Mouse (Mus musculus): ENCODE measurements around the gene Zfp202. TPM values are rescaled to one million over a fixed set of nuclear protein-coding genes. Genes with fewer than 3 reads are reported as not detected.
A peak's percentile ranks its signal among the peaks of the same experiment; 100 is the strongest.
"Not testable (repeated sequence)": the region's sequence is repeated elsewhere in the genome, so short reads cannot be mapped to it uniquely, and the experiment has no call there.

Gene Zfp202
- total RNA-seq (2014; rRNA removed) = 9.3 and 9.8 TPM in 2 replicates
- 3.7 and 6.6 TPM in 2 replicates for polyA plus RNA-seq (2015; fragmentation: Nextera tagmentation; extraction: Ambion mirVana)

GRCm38 (mm10) chr9:40192098-40193038 lies at the start of gene Zfp202:
Zfp202 (plus strand) TSS chr9:40192316.
- peaks cover 17% of the 10 kb centered on the region; the same call in 1 of the 2 replicates for H3K4me1 ChIP-seq (ENCODE audit: insufficient read depth)
- H3K4me2 ChIP-seq (ENCODE audit: low read depth) = peak within 1 kb of the TSS; percentile 91
- H3K27ac ChIP-seq (ENCODE audit: low read depth, low read length) = peak within 1 kb of the TSS; percentile 71
- H3K9me3 ChIP-seq (ENCODE audit: low read length) = no peaks in the 10 kb centered on the region
- no peaks in the 10 kb centered on the region for H3K36me3 ChIP-seq (ENCODE audit: insufficient read depth)
- ATAC-seq (peak; percentile 99), DNase-seq (peak; percentile 91)
- H3K4me3 ChIP-seq (ENCODE audit: low read depth, low read length) = peak within 1 kb of the TSS; percentile 85
- peak within 1 kb of the TSS; percentile 77 for H3K9ac ChIP-seq
- WGBS = under 1% methylated on average over 61 of the region's 63 CpGs
- no peaks in the 10 kb centered on the region for H3K27me3 ChIP-seq (ENCODE audit: insufficient read depth, low read length)
- peak; percentile 56 for TF ChIP-seq CTCF (IDR thresholded peaks at IDR 0.05; ENCODE audit: low read depth)

GRCm38 (mm10) chr9:40155118-40155644 lies 36.9 kb upstream of the Zfp202 start:
- Histone ChIP-seq H3K9me3 (ENCODE audit: low read length) (no peaks in the 10 kb centered on the region), H3K9ac (no peak overlapping the region), H3K4me1 (ENCODE audit: insufficient read depth) (no peaks in the 10 kb centered on the region), H3K27me3 (ENCODE audit: insufficient read depth, low read length) (no peaks in the 10 kb centered on the region), H3K27ac (ENCODE audit: low read depth, low read length) (no peak overlapping the region), H3K4me2 (ENCODE audit: low read depth) (no peak overlapping the region), H3K4me3 (ENCODE audit: low read depth, low read length) (no peak overlapping the region), H3K36me3 (ENCODE audit: insufficient read depth) (no peaks in the 10 kb centered on the region)
- 67% methylated on average over 4 of the region's 4 CpGs for WGBS
- ATAC-seq (no peak), DNase-seq (no peak)
- TF ChIP-seq CTCF (IDR thresholded peaks at IDR 0.05; ENCODE audit: low read depth) = no peak

GRCm38 (mm10) chr9:40166446-40166845 lies 25.7 kb upstream of the Zfp202 start:
- DNase-seq = peak; percentile 8
- Histone ChIP-seq H3K36me3 (ENCODE audit: insufficient read depth) (no peaks in the 10 kb centered on the region), H3K4me1 (ENCODE audit: insufficient read depth) (no peaks in the 10 kb centered on the region), H3K27me3 (ENCODE audit: insufficient read depth, low read length) (no peaks in the 10 kb centered on the region), H3K9me3 (ENCODE audit: low read length) (no peaks in the 10 kb centered on the region), H3K9ac (no peak overlapping the region), H3K4me2 (ENCODE audit: low read depth) (no peak overlapping the region), H3K4me3 (ENCODE audit: low read depth, low read length) (no peak overlapping the region), H3K27ac (ENCODE audit: low read depth, low read length) (no peak overlapping the region)
- WGBS = 96% methylated on average over 1 of the region's 1 CpGs
- no peak for ATAC-seq
- TF ChIP-seq CTCF (IDR thresholded peaks at IDR 0.05; ENCODE audit: low read depth) = no peak

- Histone ChIP-seq H3K4me3 (ENCODE audit: low read depth, low read length) (no peak overlapping the region), H3K4me2 (ENCODE audit: low read depth) (no peak overlapping the region), H3K27me3 (ENCODE audit: insufficient read depth, low read length) (no peaks in the 10 kb centered on the region), H3K36me3 (ENCODE audit: insufficient read depth) (no peaks in the 10 kb centered on the region), H3K27ac (ENCODE audit: low read depth, low read length) (no peak overlapping the region), H3K9me3 (ENCODE audit: low read length) (no peaks in the 10 kb centered on the region), H3K4me1 (ENCODE audit: insufficient read depth) (no peaks in the 10 kb centered on the region), H3K9ac (no peak overlapping the region)
- no peak for DNase-seq
- ATAC-seq = no peak
- TF ChIP-seq CTCF (IDR thresholded peaks at IDR 0.05; ENCODE audit: low read depth) = no peak
- WGBS = 85% methylated on average over 6 of the region's 6 CpGs
Measured at GRCm38 (mm10) chr9:40177017-40177416, 15.1 kb upstream of the Zfp202 start.

GRCm38 (mm10) chr9:40180620-40181019 lies 11.5 kb upstream of the Zfp202 start, which contains the start of gene Olfr986:
Olfr986 (plus strand) TSS chr9:40180920.
- no peak for TF ChIP-seq CTCF (IDR thresholded peaks at IDR 0.05; ENCODE audit: low read depth)
- no peaks in the 10 kb centered on the region for H3K9me3 ChIP-seq (ENCODE audit: low read length)
- H3K9ac ChIP-seq = no peak within 1 kb of the TSS
- no peak for ATAC-seq
- no peaks in the 10 kb centered on the region for H3K36me3 ChIP-seq (ENCODE audit: insufficient read depth)
- no peak within 1 kb of the TSS for H3K4me3 ChIP-seq (ENCODE audit: low read depth, low read length)
- WGBS = 86% methylated on average over 5 of the region's 5 CpGs
- no peaks in the 10 kb centered on the region for H3K27me3 ChIP-seq (ENCODE audit: insufficient read depth, low read length)
- H3K4me2 ChIP-seq (ENCODE audit: low read depth) = no peak within 1 kb of the TSS
- H3K4me1 ChIP-seq (ENCODE audit: insufficient read depth) = no peaks in the 10 kb centered on the region
- H3K27ac ChIP-seq (ENCODE audit: low read depth, low read length) = no peak within 1 kb of the TSS
- DNase-seq = no peak

GRCm38 (mm10) chr9:40185166-40185565 lies 7.0 kb upstream of the Zfp202 start:
- H3K9me3 ChIP-seq (ENCODE audit: low read length); H3K36me3 ChIP-seq (ENCODE audit: insufficient read depth); H3K4me1 ChIP-seq (ENCODE audit: insufficient read depth); ATAC-seq; H3K9ac ChIP-seq; H3K27ac ChIP-seq (ENCODE audit: low read depth, low read length); DNase-seq; H3K4me3 ChIP-seq (ENCODE audit: low read depth, low read length); H3K4me2 ChIP-seq (ENCODE audit: low read depth); H3K27me3 ChIP-seq (ENCODE audit: insufficient read depth, low read length): not testable (repeated sequence)
- 83% methylated on average over 2 of the region's 2 CpGs for WGBS
